In genomic region chr17:86957239-86957638, GRCm38 (mm10) we compare ENCODE assay signal across 27 mouse cellular contexts. TPM values are rescaled to one million over a fixed set of nuclear protein-coding genes. Genes with fewer than 3 reads are reported as not detected.
"Had no signal": no experiment of that assay in that cellular context is flagged by ENCODE, and none has a peak within 500 bp of the region (broad histone marks: within the 10 kb centered on the region; RNA-seq: fewer than 3 reads in every experiment).

No protein-coding gene starts in this region.

- H3K9ac ChIP-seq: limb, embryonic 13.5 days; liver, embryonic 12.5 days; liver, embryonic 15.5 days; lung, embryonic 15.5 days; midbrain, embryonic 13.5 days; neural tube, embryonic 13.5 days; stomach, embryonic 15.5 days had no signal

- H3K4me3 ChIP-seq: limb, embryonic 10.5 days; limb, embryonic 13.5 days; liver, embryonic 12.5 days; lung, embryonic 15.5 days; midbrain, embryonic 10.5 days; midbrain, embryonic 13.5 days; myocyte; neural tube, embryonic 13.5 days; stomach, embryonic 15.5 days had no signal

- H3K27ac ChIP-seq: limb, embryonic 10.5 days; limb, embryonic 13.5 days; liver, embryonic 12.5 days; liver, embryonic 15.5 days; lung, embryonic 15.5 days; midbrain, embryonic 10.5 days; midbrain, embryonic 13.5 days; neural tube, embryonic 13.5 days; stomach, embryonic 15.5 days had no signal

- H3K4me2 ChIP-seq: limb, embryonic 13.5 days; lung, embryonic 15.5 days; midbrain, embryonic 13.5 days; neural tube, embryonic 13.5 days; stomach, embryonic 15.5 days had no signal

- H3K27me3 ChIP-seq: limb, embryonic 13.5 days; lung, embryonic 15.5 days; neural tube, embryonic 13.5 days; stomach, embryonic 15.5 days had no signal

- DNase-seq: kidney, postnatal 14 days; kidney, postnatal 4 days; lung, adult 18-20 months; lung, postnatal 10 days; lung, postnatal 36 days; retina, postnatal 1 day; right cerebral cortex, postnatal 25 days; spleen, adult 18-20 months had no signal

- ATAC-seq: liver, embryonic 12.5 days; midbrain, embryonic 13.5 days; midbrain, embryonic 16.5 days had no signal

- H3K36me3 ChIP-seq: limb, embryonic 10.5 days; limb, embryonic 13.5 days; liver, embryonic 12.5 days; liver, embryonic 15.5 days; lung, embryonic 15.5 days; midbrain, embryonic 10.5 days; midbrain, embryonic 13.5 days; neural tube, embryonic 13.5 days; stomach, embryonic 15.5 days had no signal

- H3K9me3 ChIP-seq: limb, embryonic 10.5 days; limb, embryonic 13.5 days; liver, embryonic 12.5 days; liver, embryonic 15.5 days; lung, embryonic 15.5 days; midbrain, embryonic 10.5 days; midbrain, embryonic 13.5 days; neural tube, embryonic 13.5 days; stomach, embryonic 15.5 days had no signal

RNA-seq across cellular contexts. Expression of gene Atp6v1e2, which starts 9.5 kb away (rescaled TPM):
- total RNA-seq: layer of hippocampus, adult 18-20 months; left cerebral cortex, adult 18-20 months; monocyte, adult 5-6 weeks; neutrophil, adult 5-6 weeks had no signal
- polyA plus RNA-seq: kidney, embryonic 16.5 days; limb, embryonic 10.5 days; limb, embryonic 13.5 days; liver, embryonic 12.5 days; liver, embryonic 15.5 days; lung, embryonic 15.5 days; midbrain, embryonic 10.5 days; midbrain, embryonic 13.5 days; midbrain, embryonic 16.5 days; myocyte; neural tube, embryonic 13.5 days; stomach, embryonic 15.5 days; thymus, postnatal 0 days had no signal

RNA-seq across cellular contexts. Expression of gene Tmem247, which starts 40.1 kb away (rescaled TPM):
- total RNA-seq: layer of hippocampus, adult 18-20 months; layer of hippocampus, postnatal 25 days; left cerebral cortex, adult 18-20 months; left cerebral cortex, postnatal 25 days; monocyte, adult 5-6 weeks; neutrophil, adult 5-6 weeks had no signal
- polyA plus RNA-seq: kidney, embryonic 16.5 days; limb, embryonic 10.5 days; limb, embryonic 13.5 days; liver, embryonic 12.5 days; liver, embryonic 15.5 days; lung, embryonic 15.5 days; midbrain, embryonic 10.5 days; midbrain, embryonic 13.5 days; midbrain, embryonic 16.5 days; myocyte; neural tube, embryonic 13.5 days; stomach, embryonic 15.5 days; thymus, postnatal 0 days had no signal
